Mouse (Mus musculus): Measurements from ENCODE around the gene Zgrf1. TPM values are rescaled to one million over a fixed set of nuclear protein-coding genes. Genes with fewer than 3 reads are reported as not detected.
A peak's percentile ranks its signal among the peaks of the same experiment; 100 is the strongest.

The Zgrf1 gene
- polyA plus RNA-seq, 1 experiment from 2014 or later: 14.0 TPM

GRCm38 (mm10) chr3:127552434-127552972 is 786 bp upstream of the Zgrf1 start:
- Histone ChIP-seq H3K36me3 (ENCODE audit: control insufficient read depth, insufficient read depth, low read length) (peaks cover 21% of the 10 kb centered on the region; the same call in 1 of the 2 replicates), H3K4me1 (ENCODE audit: control insufficient read depth, insufficient read depth, low read length) (0 out of 2 replicates have a peak, but pooled peaks cover 3% of the 10 kb centered on the region), H3K27ac (ENCODE audit: low read depth, low read length) (peak overlapping the region; percentile 91; the same call in 1 of the 2 replicates), H3K9me3 (ENCODE audit: control insufficient read depth, low read length) (no peaks in the 10 kb centered on the region), H3K27me3 (ENCODE audit: control insufficient read depth, insufficient read depth, low read length) (no peaks in the 10 kb centered on the region), H3K4me3 (ENCODE audit: low read length) (peak overlapping the region; percentile 72), H3K4me2 (replicated peaks; ENCODE audit: low read depth, low read length) (peak overlapping the region; percentile 40), H3K9ac (ENCODE audit: low read depth, low read length) (peak overlapping the region; percentile 83)
- WGBS: 5% methylated on average over 10 of the region's 13 CpGs
- no peak for ATAC-seq (ENCODE audit: low FRiP score, low TSS enrichment)

DNA sequence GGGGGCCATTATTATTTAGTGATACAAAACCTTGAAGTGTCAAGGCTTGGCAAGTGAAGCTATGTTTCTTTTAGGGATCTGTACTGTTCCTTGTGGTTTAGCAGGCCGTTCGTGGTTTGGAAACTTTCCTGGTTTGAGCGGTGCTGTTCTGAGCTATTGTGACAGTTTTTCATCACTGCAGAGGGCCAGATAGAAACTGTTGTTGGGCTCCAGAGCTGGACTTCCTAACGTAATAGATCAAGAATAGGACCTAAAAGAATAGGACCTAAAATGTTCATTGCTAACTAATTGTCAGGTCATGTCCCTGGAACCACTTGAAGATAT is 393 bp downstream of the Zgrf1 start:
- under 1% methylated on average over 4 of the region's 4 CpGs for WGBS
- H3K27ac ChIP-seq (ENCODE audit: low read depth, low read length): no peak overlapping the region

DNA sequence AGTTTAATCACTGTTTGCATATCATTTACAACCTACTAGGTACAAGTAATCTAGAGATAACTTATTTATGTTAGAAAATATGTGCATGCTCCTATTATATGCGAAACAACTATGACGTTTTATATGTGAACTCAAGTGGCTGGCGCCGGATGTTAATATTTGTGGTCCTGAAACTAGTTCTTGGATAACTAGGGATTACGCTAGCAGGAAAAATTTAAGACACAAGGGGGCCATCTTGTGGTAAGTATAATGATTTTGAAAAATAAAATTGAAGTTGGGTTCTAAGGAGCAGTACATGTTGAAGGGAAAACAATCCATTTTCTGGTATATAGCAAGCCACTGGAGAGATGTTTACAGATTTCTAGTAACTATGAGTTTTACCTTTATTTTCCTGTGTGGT is 1.4 kb downstream of the Zgrf1 start:
- H3K36me3 ChIP-seq (ENCODE audit: control insufficient read depth, insufficient read depth, low read length): peaks cover 27% of the 10 kb centered on the region; the same call in 1 of the 2 replicates
- H3K4me3 ChIP-seq (ENCODE audit: low read length): peak overlapping the region; percentile 72
- WGBS: 51% methylated on average over 5 of the region's 5 CpGs
- no peaks in the 10 kb centered on the region for H3K9me3 ChIP-seq (ENCODE audit: control insufficient read depth, low read length)
- H3K9ac ChIP-seq (ENCODE audit: low read depth, low read length): peak overlapping the region; percentile 32; the same call in 1 of the 2 replicates
- H3K4me2 ChIP-seq (replicated peaks; ENCODE audit: low read depth, low read length): peak overlapping the region; percentile 36
- 0 out of 2 replicates have a peak, but pooled peaks cover 3% of the 10 kb centered on the region for H3K4me1 ChIP-seq (ENCODE audit: control insufficient read depth, insufficient read depth, low read length)
- no peaks in the 10 kb centered on the region for H3K27me3 ChIP-seq (ENCODE audit: control insufficient read depth, insufficient read depth, low read length)
- no peak for ATAC-seq (ENCODE audit: low FRiP score, low TSS enrichment)
- H3K27ac ChIP-seq (ENCODE audit: low read depth, low read length): no peak overlapping the region

More for the DNA sequence above, 393 bp downstream of the Zgrf1 start:
- Histone ChIP-seq H3K27me3 (ENCODE audit: control insufficient read depth, insufficient read depth, low read length) (no peaks in the 10 kb centered on the region), H3K9me3 (ENCODE audit: control insufficient read depth, low read length) (no peaks in the 10 kb centered on the region), H3K4me1 (ENCODE audit: control insufficient read depth, insufficient read depth, low read length) (0 out of 2 replicates have a peak, but pooled peaks cover 3% of the 10 kb centered on the region), H3K9ac (ENCODE audit: low read depth, low read length) (peak overlapping the region; percentile 58; the same call in 1 of the 2 replicates), H3K4me3 (ENCODE audit: low read length) (peak overlapping the region; percentile 72), H3K4me2 (replicated peaks; ENCODE audit: low read depth, low read length) (peak overlapping the region; percentile 36), H3K36me3 (ENCODE audit: control insufficient read depth, insufficient read depth, low read length) (peaks cover 23% of the 10 kb centered on the region; the same call in 1 of the 2 replicates)
- no peak for ATAC-seq (ENCODE audit: low FRiP score, low TSS enrichment)

- peaks cover 47% of the 10 kb centered on the region for H3K36me3 ChIP-seq (ENCODE audit: control insufficient read depth, insufficient read depth, low read length)
- no peak for ATAC-seq (ENCODE audit: low FRiP score, low TSS enrichment)
Measured at GRCm38 (mm10) chr3:127558201-127558600, 4.9 kb downstream of the Zgrf1 start.

GRCm38 (mm10) chr3:127562974-127563373 is 9.7 kb downstream of the Zgrf1 start:
- no peak for ATAC-seq (ENCODE audit: low FRiP score, low TSS enrichment)
- H3K36me3 ChIP-seq (ENCODE audit: control insufficient read depth, insufficient read depth, low read length): peaks cover 35% of the 10 kb centered on the region

More at GRCm38 (mm10) chr3:127558201-127558600, 4.9 kb downstream of the Zgrf1 start:
- Histone ChIP-seq H3K4me3 (ENCODE audit: low read length) (no peak overlapping the region), H3K27ac (ENCODE audit: low read depth, low read length) (no peak overlapping the region), H3K4me2 (replicated peaks; ENCODE audit: low read depth, low read length) (no peak overlapping the region), H3K9me3 (ENCODE audit: control insufficient read depth, low read length) (no peaks in the 10 kb centered on the region), H3K4me1 (ENCODE audit: control insufficient read depth, insufficient read depth, low read length) (0 out of 2 replicates have a peak, but pooled peaks cover 3% of the 10 kb centered on the region), H3K27me3 (ENCODE audit: control insufficient read depth, insufficient read depth, low read length) (no peaks in the 10 kb centered on the region), H3K9ac (ENCODE audit: low read depth, low read length) (no peak overlapping the region)

DNA sequence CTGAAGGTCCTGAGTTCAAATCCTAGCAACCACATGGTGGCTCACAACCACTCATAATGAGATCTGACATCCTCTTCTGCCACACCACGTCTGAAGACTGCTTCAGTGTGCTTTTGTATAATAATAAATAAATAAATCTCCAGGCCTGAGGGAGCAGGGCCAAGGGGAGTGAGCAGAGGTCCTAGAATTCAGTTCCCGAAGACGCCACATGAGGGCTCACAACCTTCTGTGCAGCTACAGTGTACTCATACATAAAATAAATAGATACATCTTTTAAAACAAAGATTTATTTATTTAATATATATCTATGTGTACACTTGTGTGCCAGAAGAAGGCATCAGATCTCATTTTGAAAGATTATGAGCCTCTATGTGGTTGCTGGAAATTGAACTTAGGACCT is 11.8 kb downstream of the Zgrf1 start:
- Histone ChIP-seq H3K4me1 (ENCODE audit: control insufficient read depth, insufficient read depth, low read length) (no peaks in the 10 kb centered on the region), H3K36me3 (ENCODE audit: control insufficient read depth, insufficient read depth, low read length) (peaks cover 41% of the 10 kb centered on the region)

More at GRCm38 (mm10) chr3:127562974-127563373, 9.7 kb downstream of the Zgrf1 start:
- WGBS: 99% methylated on average over 4 of the region's 4 CpGs
- Histone ChIP-seq H3K9ac (ENCODE audit: low read depth, low read length) (no peak overlapping the region), H3K4me2 (replicated peaks; ENCODE audit: low read depth, low read length) (no peak overlapping the region), H3K4me3 (ENCODE audit: low read length) (no peak overlapping the region), H3K27ac (ENCODE audit: low read depth, low read length) (no peak overlapping the region), H3K4me1 (ENCODE audit: control insufficient read depth, insufficient read depth, low read length) (no peaks in the 10 kb centered on the region), H3K27me3 (ENCODE audit: control insufficient read depth, insufficient read depth, low read length) (no peaks in the 10 kb centered on the region), H3K9me3 (ENCODE audit: control insufficient read depth, low read length) (no peaks in the 10 kb centered on the region)

GRCm38 (mm10) chr3:127572557-127572956 is 19.3 kb downstream of the Zgrf1 start:
- Histone ChIP-seq H3K27me3 (ENCODE audit: control insufficient read depth, insufficient read depth, low read length) (no peaks in the 10 kb centered on the region), H3K9me3 (ENCODE audit: control insufficient read depth, low read length) (no peaks in the 10 kb centered on the region), H3K4me1 (ENCODE audit: control insufficient read depth, insufficient read depth, low read length) (no peaks in the 10 kb centered on the region), H3K9ac (ENCODE audit: low read depth, low read length) (no peak overlapping the region), H3K27ac (ENCODE audit: low read depth, low read length) (no peak overlapping the region), H3K36me3 (ENCODE audit: control insufficient read depth, insufficient read depth, low read length) (peaks cover 32% of the 10 kb centered on the region), H3K4me3 (ENCODE audit: low read length) (no peak overlapping the region), H3K4me2 (replicated peaks; ENCODE audit: low read depth, low read length) (no peak overlapping the region)
- ATAC-seq (ENCODE audit: low FRiP score, low TSS enrichment): 0 out of 2 replicates have a peak, but pooled peaks have one; percentile 43
- WGBS: 68% methylated on average over 4 of the region's 4 CpGs

More for the DNA sequence above, 11.8 kb downstream of the Zgrf1 start:
- Histone ChIP-seq H3K9me3 (ENCODE audit: control insufficient read depth, low read length) (no peaks in the 10 kb centered on the region), H3K27me3 (ENCODE audit: control insufficient read depth, insufficient read depth, low read length) (no peaks in the 10 kb centered on the region), H3K27ac (ENCODE audit: low read depth, low read length) (no peak overlapping the region), H3K4me3 (ENCODE audit: low read length) (no peak overlapping the region), H3K9ac (ENCODE audit: low read depth, low read length) (no peak overlapping the region), H3K4me2 (replicated peaks; ENCODE audit: low read depth, low read length) (no peak overlapping the region)
- ATAC-seq (ENCODE audit: low FRiP score, low TSS enrichment): no peak
- 78% methylated on average over 3 of the region's 3 CpGs for WGBS

- ATAC-seq (ENCODE audit: low FRiP score, low TSS enrichment): no peak
- Histone ChIP-seq H3K36me3 (ENCODE audit: control insufficient read depth, insufficient read depth, low read length) (peaks cover 34% of the 10 kb centered on the region), H3K9ac (ENCODE audit: low read depth, low read length) (no peak overlapping the region), H3K27ac (ENCODE audit: low read depth, low read length) (no peak overlapping the region), H3K4me2 (replicated peaks; ENCODE audit: low read depth, low read length) (no peak overlapping the region), H3K4me3 (ENCODE audit: low read length) (no peak overlapping the region), H3K4me1 (ENCODE audit: control insufficient read depth, insufficient read depth, low read length) (no peaks in the 10 kb centered on the region), H3K9me3 (ENCODE audit: control insufficient read depth, low read length) (no peaks in the 10 kb centered on the region), H3K27me3 (ENCODE audit: control insufficient read depth, insufficient read depth, low read length) (no peaks in the 10 kb centered on the region)
- 81% methylated on average over 1 of the region's 1 CpGs for WGBS
Measured at GRCm38 (mm10) chr3:127597136-127597535, 43.8 kb downstream of the Zgrf1 start.

GRCm38 (mm10) chr3:127608109-127608508 is 54.8 kb downstream of the Zgrf1 start:
- Histone ChIP-seq H3K4me3 (ENCODE audit: low read length) (no peak overlapping the region), H3K4me1 (ENCODE audit: control insufficient read depth, insufficient read depth, low read length) (no peaks in the 10 kb centered on the region), H3K9ac (ENCODE audit: low read depth, low read length) (no peak overlapping the region), H3K36me3 (ENCODE audit: control insufficient read depth, insufficient read depth, low read length) (peaks cover 26% of the 10 kb centered on the region), H3K4me2 (replicated peaks; ENCODE audit: low read depth, low read length) (no peak overlapping the region), H3K9me3 (ENCODE audit: control insufficient read depth, low read length) (no peaks in the 10 kb centered on the region), H3K27me3 (ENCODE audit: control insufficient read depth, insufficient read depth, low read length) (no peaks in the 10 kb centered on the region), H3K27ac (ENCODE audit: low read depth, low read length) (no peak overlapping the region)
- 89% methylated on average over 2 of the region's 2 CpGs for WGBS
- ATAC-seq (ENCODE audit: low FRiP score, low TSS enrichment): no peak

All from kidney, embryonic 14.5 days (tissue).